Mouse (Mus musculus) spleen, adult 12 weeks (tissue): Measurements from ENCODE around the gene Foxp2.

Experiments used
- DNase-seq: peaks from one replicate; pipeline ENCODE4 v3.0.0; 2022; ENCODE audit warnings: low spot score

Gene Foxp2

GRCm38 (mm10) chr6:15370827-15371226 lies 469.7 kb downstream of the Foxp2 start:
- no peak for DNase-seq

GRCm38 (mm10) chr6:15373621-15374020 lies 472.5 kb downstream of the Foxp2 start:
- no peak for DNase-seq

- DNase-seq: no peak
These were observed 477.1 kb downstream of the Foxp2 start for GRCm38 (mm10) chr6:15378261-15378660.

- DNase-seq: no peak
These were observed 495.3 kb downstream of the Foxp2 start for GRCm38 (mm10) chr6:15396462-15396861.

- DNase-seq: no peak
These were observed 496.3 kb downstream of the Foxp2 start for GRCm38 (mm10) chr6:15397485-15397884.

GRCm38 (mm10) chr6:15401138-15401537 lies 500.0 kb downstream of the Foxp2 start:
- DNase-seq: no peak

GRCm38 (mm10) chr6:15402026-15402425 lies 500.9 kb downstream of the Foxp2 start:
- DNase-seq: no peak

- no peak for DNase-seq
These were observed 514.0 kb downstream of the Foxp2 start for GRCm38 (mm10) chr6:15415099-15415498.

- no peak for DNase-seq
These were observed 558.6 kb downstream of the Foxp2 start for GRCm38 (mm10) chr6:15459701-15460100.

GRCm38 (mm10) chr6:15463390-15463789 lies 562.2 kb downstream of the Foxp2 start:
- no peak for DNase-seq

- DNase-seq: no peak
These were observed 564.3 kb downstream of the Foxp2 start for GRCm38 (mm10) chr6:15465471-15465870.

GRCm38 (mm10) chr6:15466634-15467033 lies 565.5 kb downstream of the Foxp2 start:
- DNase-seq: no peak

GRCm38 (mm10) chr6:15486909-15487308 lies 585.8 kb downstream of the Foxp2 start:
- no peak for DNase-seq
